Mouse (Mus musculus) limb, embryonic 12.5 days (tissue): ENCODE results near the gene Bcap29. TPM values are rescaled to one million over a fixed set of nuclear protein-coding genes. Genes with fewer than 3 reads are reported as not detected.
"Not testable (repeated sequence)": the region's sequence is repeated elsewhere in the genome, so short reads cannot be mapped to it uniquely, and the experiment has no call there.

ENCODE experiments used
- ATAC-seq: fragments of 200-750 bp; cut with Nextera tagmentation; 2 replicates; pipeline ENCODE4 v1.8.0; 2017; ENCODE audit warnings: low read depth, moderate TSS enrichment; ENCODE audit not compliant: insufficient number of reproducible peaks, insufficient read depth, low FRiP score, low TSS enrichment
- H3K27ac ChIP-seq: fragments of 300-500 bp; sonication (generic); 2 replicates; pipeline ENCODE4 v1.5.1; 2016; ENCODE audit warnings: mild to moderate bottlenecking, moderate library complexity
- H3K27me3 ChIP-seq: fragments of 300-500 bp; sonication (generic); 2 replicates; pipeline ENCODE4 v1.6.1; 2016; ENCODE audit warnings: mild to moderate bottlenecking, moderate library complexity
- H3K36me3 ChIP-seq: fragments of 300-500 bp; sonication (generic); 2 replicates; pipeline ENCODE4 v1.6.1; 2016; ENCODE audit warnings: mild to moderate bottlenecking, moderate library complexity
- H3K4me1 ChIP-seq: fragments of 300-500 bp; sonication (generic); replicated peaks from 2 replicates; pipeline ENCODE4 v1.6.1; 2016
- H3K4me2 ChIP-seq: fragments of 300-500 bp; sonication (generic); 2 replicates; pipeline ENCODE4 v1.6.1; 2016; ENCODE audit warnings: mild to moderate bottlenecking, moderate library complexity
- H3K4me3 ChIP-seq: fragments of 300-500 bp; sonication (generic); replicated peaks from 2 replicates; pipeline ENCODE4 v1.5.1; 2016; ENCODE audit warnings: mild to moderate bottlenecking
- H3K9ac ChIP-seq: fragments of 300-500 bp; sonication (generic); replicated peaks from 2 replicates; pipeline ENCODE4 v1.6.1; 2016; ENCODE audit warnings: mild to moderate bottlenecking, moderate library complexity
- H3K9me3 ChIP-seq: fragments of 300-500 bp; sonication (generic); 2 replicates; pipeline ENCODE4 v1.6.1; 2016; ENCODE audit warnings: mild to moderate bottlenecking, moderate library complexity
- WGBS: fragments of 180-500 bp; shearing (Covaris S2); methylation state at CpG from one replicate; pipeline ENCODE4 v1.1.7; 2016; 5-methylcytosine and 5-hydroxymethylcytosine counted together
- polyA plus RNA-seq: library from polyadenylated mRNA; unstranded; fragments of >200 nt; fragmentation: Nextera tagmentation; extraction: Ambion mirVana; gene quantifications from 2 replicates; pipeline ENCODE4 v1.2.1, GENCODE M21; 2016

Bcap29 gene
- 30.7 and 35.0 TPM in 2 replicates for polyA plus RNA-seq

DNA sequence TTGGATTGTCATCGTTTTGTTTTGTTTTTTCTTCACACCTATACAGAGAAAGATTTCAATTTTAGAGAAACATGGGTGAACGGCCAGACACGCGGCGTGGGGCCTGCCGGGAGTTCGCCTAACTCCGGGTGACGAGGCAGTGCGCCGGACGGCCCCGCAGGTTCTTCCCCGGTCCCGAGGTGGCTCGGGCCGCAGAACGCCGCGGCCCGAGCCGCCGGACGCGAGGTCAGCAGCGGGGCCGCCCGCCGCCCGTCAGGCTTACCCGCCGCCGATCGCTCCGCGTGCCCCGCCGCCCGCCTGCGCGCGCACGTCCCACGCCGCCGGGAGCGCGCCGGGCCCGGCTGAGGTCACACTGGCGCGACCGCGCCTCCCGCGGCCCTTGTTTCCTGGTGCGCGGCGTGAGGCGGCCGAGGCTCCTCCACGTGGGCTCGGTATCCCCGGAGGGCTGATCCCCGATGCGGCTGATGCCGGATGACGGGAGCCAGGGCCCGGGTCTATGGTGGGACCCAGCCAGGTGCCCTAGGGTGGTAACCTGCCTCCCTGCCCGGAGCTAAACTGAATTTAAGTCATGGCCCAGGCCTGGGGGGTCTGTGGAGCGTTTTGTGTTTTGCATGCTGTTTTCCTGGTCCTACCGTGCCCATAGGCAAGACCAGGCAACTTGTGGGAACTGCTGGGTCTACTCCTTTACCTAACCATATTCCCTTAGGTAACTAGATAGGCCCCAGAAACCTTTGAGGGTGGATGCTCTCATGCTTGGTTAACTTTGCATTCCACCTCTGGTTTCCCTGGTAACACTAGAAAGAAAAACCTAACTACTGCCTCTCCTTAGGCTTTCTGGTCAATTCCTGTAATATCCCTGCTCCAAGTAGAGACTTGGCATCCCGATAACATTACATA is at the start of gene Bcap29:
TSS of gene Bcap29 (minus strand) at position 316 of the 897 bp plus-strand sequence.
- 0 out of 2 replicates have a peak, but pooled peaks cover 3% of the 10 kb centered on the region for H3K4me1 ChIP-seq
- WGBS = 2% methylated on average over 69 of the region's 73 CpGs
- ATAC-seq = peak; percentile 77
- H3K4me2 ChIP-seq = peak within 1 kb of the TSS; percentile 72
- peak within 1 kb of the TSS; percentile 64 for H3K4me3 ChIP-seq
- H3K9ac ChIP-seq = peak within 1 kb of the TSS; percentile 84
- H3K27ac ChIP-seq = peak within 1 kb of the TSS; percentile 84
- 0 out of 2 replicates have a peak, but pooled peaks cover 5% of the 10 kb centered on the region for H3K36me3 ChIP-seq
- H3K9me3 ChIP-seq = no peaks in the 10 kb centered on the region
- no peaks in the 10 kb centered on the region for H3K27me3 ChIP-seq

DNA sequence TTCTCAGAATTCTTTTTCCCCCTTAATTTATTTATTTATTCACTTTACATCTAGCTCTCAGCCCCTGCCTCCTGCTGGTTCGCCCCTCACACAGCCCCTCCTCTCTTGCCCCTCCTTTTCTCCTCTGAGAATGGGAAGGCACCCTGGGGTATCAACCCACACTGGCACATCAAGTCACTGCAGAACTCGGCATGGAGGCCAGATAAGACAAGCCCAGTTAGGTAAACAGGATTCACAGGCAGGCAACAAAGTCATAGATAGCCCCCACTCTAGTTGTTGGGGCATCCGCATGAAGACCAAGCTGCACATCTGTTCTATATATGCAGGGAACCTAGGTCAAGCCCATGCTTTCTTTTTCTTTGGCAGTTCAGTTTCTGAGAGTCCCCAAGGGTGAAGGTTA is 32.7 kb upstream of the Bcap29 start:
- Histone ChIP-seq H3K9ac (no peak overlapping the region), H3K4me1 (no peaks in the 10 kb centered on the region), H3K27ac (no peak overlapping the region), H3K36me3 (peaks cover 78% of the 10 kb centered on the region), H3K4me2 (no peak overlapping the region), H3K9me3 (no peaks in the 10 kb centered on the region), H3K27me3 (no peaks in the 10 kb centered on the region), H3K4me3 (no peak overlapping the region)
- 73% methylated on average over 3 of the region's 3 CpGs for WGBS
- no peak for ATAC-seq

GRCm38 (mm10) chr12:31665999-31666398 is 31.5 kb upstream of the Bcap29 start:
- Histone ChIP-seq H3K4me1 (no peaks in the 10 kb centered on the region), H3K27ac (no peak overlapping the region), H3K9ac (no peak overlapping the region), H3K36me3 (peaks cover 69% of the 10 kb centered on the region), H3K9me3 (no peaks in the 10 kb centered on the region), H3K4me3 (no peak overlapping the region), H3K27me3 (no peaks in the 10 kb centered on the region), H3K4me2 (no peak overlapping the region)
- ATAC-seq = no peak
- WGBS = 78% methylated on average over 6 of the region's 6 CpGs

GRCm38 (mm10) chr12:31656841-31657240 is 22.4 kb upstream of the Bcap29 start:
- no peak overlapping the region for H3K4me3 ChIP-seq
- H3K36me3 ChIP-seq = no peaks in the 10 kb centered on the region
- 97% methylated on average over 2 of the region's 2 CpGs for WGBS
- H3K9me3 ChIP-seq = no peaks in the 10 kb centered on the region
- no peak for ATAC-seq
- peaks cover 15% of the 10 kb centered on the region; the same call in 1 of the 2 replicates for H3K4me1 ChIP-seq
- H3K4me2 ChIP-seq = no peak overlapping the region
- no peak overlapping the region for H3K9ac ChIP-seq
- no peaks in the 10 kb centered on the region for H3K27me3 ChIP-seq
- no peak overlapping the region for H3K27ac ChIP-seq

DNA sequence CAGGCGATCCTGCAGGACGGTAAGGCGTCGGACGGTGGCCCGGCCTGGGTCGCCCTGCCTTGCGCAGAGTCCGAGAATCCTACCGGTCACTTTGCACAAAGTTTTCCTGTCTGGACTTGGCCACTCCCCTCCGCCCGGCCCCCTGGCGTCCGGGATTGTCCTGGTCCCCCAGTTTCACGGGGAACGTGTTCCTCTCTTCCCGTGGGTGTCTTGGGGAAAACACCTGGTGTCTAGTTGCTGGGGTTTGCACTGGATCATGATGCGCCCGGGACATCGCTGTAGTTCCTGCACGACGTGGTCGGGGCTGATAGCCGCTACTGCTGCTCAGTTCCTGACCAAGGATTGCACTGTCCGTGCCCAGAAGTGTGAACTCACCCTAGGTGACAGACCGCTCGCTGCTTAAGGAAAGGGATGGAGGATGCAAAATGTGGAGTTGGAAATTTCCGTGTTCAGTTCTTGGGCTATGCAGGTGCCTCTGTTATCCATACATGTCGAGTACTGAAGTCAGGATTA is 20.6 kb upstream of the Bcap29 start:
- Histone ChIP-seq H3K36me3 (no peaks in the 10 kb centered on the region), H3K9ac (peak overlapping the region; percentile 79), H3K27ac (peak overlapping the region; percentile 89), H3K9me3 (no peaks in the 10 kb centered on the region), H3K4me3 (peak overlapping the region; percentile 83), H3K4me1 (peaks cover 15% of the 10 kb centered on the region; the same call in 1 of the 2 replicates), H3K27me3 (no peaks in the 10 kb centered on the region), H3K4me2 (peak overlapping the region; percentile 74)
- under 1% methylated on average over 29 of the region's 29 CpGs for WGBS
- ATAC-seq = peak; percentile 72

DNA sequence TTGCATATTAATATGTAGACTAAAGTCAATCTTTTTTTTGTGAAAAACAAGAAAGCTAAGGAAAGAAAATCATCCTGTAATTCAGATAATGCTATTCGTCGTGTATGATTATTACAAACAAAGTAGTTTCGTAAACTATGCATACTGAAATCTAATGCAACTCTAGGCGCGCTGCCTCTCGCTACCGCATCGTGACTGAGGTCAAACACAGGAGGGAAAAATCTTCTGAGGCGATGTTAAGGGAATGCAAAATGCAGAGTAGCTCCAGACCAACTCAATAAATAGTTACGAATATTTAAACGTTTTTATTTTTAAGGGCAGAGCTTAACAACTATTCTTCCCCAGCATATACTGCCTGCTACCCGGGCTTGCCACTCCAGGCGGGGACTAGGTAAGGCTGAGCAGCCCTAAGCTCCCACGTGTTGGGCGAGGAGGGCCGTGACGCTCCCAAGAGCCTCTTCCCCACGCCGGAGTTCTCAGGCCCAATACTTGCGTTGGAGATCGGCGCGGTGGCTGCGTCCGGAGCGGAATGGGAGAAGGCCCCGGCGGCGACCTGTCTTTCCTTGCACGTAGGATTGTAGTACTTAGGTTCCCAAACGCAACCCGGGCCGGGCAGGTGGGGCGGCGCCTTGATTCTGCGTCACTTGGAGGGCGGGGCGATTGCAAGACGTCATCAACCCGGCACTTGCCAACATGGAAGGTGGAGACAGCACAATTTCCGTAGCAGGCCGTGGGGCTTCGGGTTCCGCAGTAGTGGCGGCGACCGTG is 19.9 kb upstream of the Bcap29 start, which contains the start of the genes Dus4l and Cog5:
TSS of gene Dus4l (minus strand) at position 630 of the 768 bp plus-strand sequence.
TSS of gene Cog5 (plus strand) at position 673 of the 768 bp plus-strand sequence.
- WGBS = under 1% methylated on average over 47 of the region's 47 CpGs
- Histone ChIP-seq H3K4me1 (peaks cover 15% of the 10 kb centered on the region; the same call in 1 of the 2 replicates), H3K9me3 (no peaks in the 10 kb centered on the region), H3K4me3 (peak within 1 kb of the TSS; percentile 83), H3K36me3 (no peaks in the 10 kb centered on the region), H3K9ac (peak within 1 kb of the TSS; percentile 79), H3K27ac (peak within 1 kb of the TSS; percentile 89), H3K27me3 (no peaks in the 10 kb centered on the region), H3K4me2 (peak within 1 kb of the TSS; percentile 74)
- ATAC-seq = peak; percentile 95

GRCm38 (mm10) chr12:31653611-31654010 is 19.2 kb upstream of the Bcap29 start:
- H3K4me1 ChIP-seq = peaks cover 15% of the 10 kb centered on the region; the same call in 1 of the 2 replicates
- no peaks in the 10 kb centered on the region for H3K27me3 ChIP-seq
- 77% methylated on average over 5 of the region's 5 CpGs for WGBS
- H3K36me3 ChIP-seq = no peaks in the 10 kb centered on the region
- H3K4me2 ChIP-seq = peak overlapping the region; percentile 54
- peak overlapping the region; percentile 83; the same call in 1 of the 2 replicates for H3K4me3 ChIP-seq
- no peak overlapping the region for H3K9ac ChIP-seq
- ATAC-seq = no peak
- H3K9me3 ChIP-seq = no peaks in the 10 kb centered on the region
- no peak overlapping the region for H3K27ac ChIP-seq

- H3K9ac ChIP-seq = no peak overlapping the region
- H3K4me3 ChIP-seq = no peak overlapping the region; the same call in 1 of the 2 replicates
- 86% methylated on average over 3 of the region's 3 CpGs for WGBS
- H3K4me2 ChIP-seq = peak overlapping the region; percentile 72
- ATAC-seq = no peak
- no peaks in the 10 kb centered on the region for H3K9me3 ChIP-seq
- peaks cover 3% of the 10 kb centered on the region; the same call in 1 of the 2 replicates for H3K36me3 ChIP-seq
- H3K4me1 ChIP-seq = 0 out of 2 replicates have a peak, but pooled peaks cover 3% of the 10 kb centered on the region
- H3K27me3 ChIP-seq = no peaks in the 10 kb centered on the region
- no peak overlapping the region for H3K27ac ChIP-seq
Measured at GRCm38 (mm10) chr12:31635240-31635607, 766 bp upstream of the Bcap29 start.

GRCm38 (mm10) chr12:31633970-31634342 is 502 bp downstream of the Bcap29 start:
- H3K4me1 ChIP-seq = 0 out of 2 replicates have a peak, but pooled peaks cover 3% of the 10 kb centered on the region
- peak overlapping the region; percentile 72 for H3K4me2 ChIP-seq
- H3K9ac ChIP-seq = peak overlapping the region; percentile 84
- H3K27me3 ChIP-seq = no peaks in the 10 kb centered on the region
- ATAC-seq = 0 out of 2 replicates have a peak, but pooled peaks have one; percentile 32
- 9% methylated on average over 13 of the region's 13 CpGs for WGBS
- H3K4me3 ChIP-seq = peak overlapping the region; percentile 64
- 0 out of 2 replicates have a peak, but pooled peaks cover 5% of the 10 kb centered on the region for H3K36me3 ChIP-seq
- H3K9me3 ChIP-seq = no peaks in the 10 kb centered on the region
- H3K27ac ChIP-seq = peak overlapping the region; percentile 84

DNA sequence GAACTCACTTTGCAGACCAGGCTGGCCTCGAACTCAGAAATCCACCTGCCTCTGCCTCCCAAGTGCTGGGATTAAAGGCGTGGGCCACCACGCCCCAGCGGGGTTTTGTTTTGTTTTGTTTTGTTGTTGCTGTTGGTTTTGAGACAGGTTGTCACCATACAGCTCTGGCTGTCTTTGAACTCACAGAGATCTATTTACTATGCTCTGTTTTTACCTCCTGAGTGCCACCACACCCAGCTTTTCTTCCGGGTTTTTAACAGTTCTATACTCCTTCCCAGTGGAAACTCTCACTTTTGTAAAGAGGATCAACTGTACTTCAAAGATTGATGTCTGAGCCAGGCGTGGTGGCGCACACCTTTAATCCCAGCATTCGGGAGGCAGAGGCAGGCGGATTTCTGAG is 6.1 kb downstream of the Bcap29 start:
- not testable (repeated sequence) for H3K9ac ChIP-seq, ATAC-seq, H3K4me1 ChIP-seq, H3K27ac ChIP-seq, H3K27me3 ChIP-seq, H3K9me3 ChIP-seq, H3K4me2 ChIP-seq, H3K4me3 ChIP-seq
- H3K36me3 ChIP-seq = peaks cover 34% of the 10 kb centered on the region; the same call in 1 of the 2 replicates
- WGBS = 90% methylated on average over 9 of the region's 9 CpGs
